In the genomic region with DNA sequence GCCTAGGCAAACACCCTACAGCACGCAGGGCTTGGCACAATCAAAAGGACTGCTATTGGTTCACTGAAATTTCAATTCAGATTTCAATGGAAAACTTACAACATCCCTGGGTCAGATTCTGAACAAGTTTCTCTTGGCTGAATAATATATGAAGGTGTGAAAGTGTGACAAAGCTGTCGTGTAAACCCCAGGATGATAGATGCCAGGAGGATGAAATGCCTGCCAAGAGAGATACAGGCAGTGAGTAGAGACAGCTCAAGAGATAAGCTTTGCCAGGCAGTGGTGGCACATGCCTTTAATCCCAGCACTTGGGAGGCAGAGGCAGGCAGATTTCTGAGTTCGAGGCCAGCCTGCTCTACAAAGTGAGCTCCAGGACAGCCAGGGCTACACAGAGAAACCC, we compare ENCODE assay signal across 5 mouse cellular contexts.
DNase-seq lines count a peak whose midpoint lies in the region; ATAC-seq lines count a peak whose summit lies in the region.
"Not testable (repeated sequence)": the region's sequence is repeated elsewhere in the genome, so short reads cannot be mapped to it uniquely, and the experiment has no call there.

No protein-coding gene starts in this region.

- H3K4me3 ChIP-seq in forebrain, embryonic 14.5 days (ENCODE audit: low read depth, low read length), result not testable (repeated sequence)

- peak; percentile 41 for DNase-seq in brain, adult 2 months (ENCODE audit: low read depth, low spot score)
- peak; percentile 5 for DNase-seq in forebrain, embryonic 14.5 days (ENCODE audit: low spot score)
- DNase-seq in frontal cortex, adult 2 months (ENCODE audit: extremely low spot score in 1 of 2, low spot score in 1 of 2), result peak; percentile 3 to 39
- peak; percentile 2 to 5 for DNase-seq in left cerebral cortex, postnatal 14 days (ENCODE audit: low spot score in 2 of 2)
- peak; percentile 6 for DNase-seq in telencephalon, adult 2 months (ENCODE audit: low read depth, low spot score)

- not testable (repeated sequence) for H3K4me2 ChIP-seq in forebrain, embryonic 14.5 days (ENCODE audit: low read length)

- not testable (repeated sequence) for H3K4me1 ChIP-seq in forebrain, embryonic 14.5 days (ENCODE audit: control insufficient read depth, insufficient read depth, low read length)

- intact Hi-C loops in left cerebral cortex, postnatal 14 days (cut with DNase I), result not testable (repeated sequence)

- not testable (repeated sequence) for H3K9ac ChIP-seq in forebrain, embryonic 14.5 days (ENCODE audit: low read length)

- not testable (repeated sequence) for H3K27me3 ChIP-seq in forebrain, embryonic 14.5 days (replicated peaks; ENCODE audit: control insufficient read depth, insufficient read depth, low read length)

- H3K27ac ChIP-seq in forebrain, embryonic 14.5 days (ENCODE audit: low read depth, low read length), result not testable (repeated sequence)

- not testable (repeated sequence) for H3K9me3 ChIP-seq in forebrain, embryonic 14.5 days (replicated peaks; ENCODE audit: control insufficient read depth, low read length)

- H3K36me3 ChIP-seq in forebrain, embryonic 14.5 days (ENCODE audit: control insufficient read depth, insufficient read depth, low read length), result not testable (repeated sequence)

- WGBS in forebrain, embryonic 14.5 days, result 80% methylated on average over 3 of the region's 3 CpGs

- ATAC-seq in forebrain, embryonic 14.5 days, result not testable (repeated sequence)
